ENCODE assay signal across 9 mouse cellular contexts in genomic region chr13:56647597-56648405, GRCm38 (mm10). TPM values are rescaled to one million over a fixed set of nuclear protein-coding genes. Genes with fewer than 3 reads are reported as not detected.
DNase-seq lines count a peak whose midpoint lies in the region; TF ChIP-seq lines count a peak whose summit lies in the region.
"Had no signal": no experiment of that assay in that cellular context is flagged by ENCODE, and none has a peak within 500 bp of the region (broad histone marks: within the 10 kb centered on the region; RNA-seq: fewer than 3 reads in every experiment).

No protein-coding gene starts in this region.

- no peaks in the 10 kb centered on the region for H3K79me2 ChIP-seq in C2C12 (ENCODE audit: control insufficient read depth, insufficient read depth)
- no peaks in the 10 kb centered on the region for H3K79me2 ChIP-seq in heart, adult 2 months (replicated peaks; ENCODE audit: control insufficient read depth, insufficient read depth, low read length)

- no peak overlapping the region for H3K9ac ChIP-seq in heart, adult 2 months (ENCODE audit: low read depth, low read length)

- H3K36me3 ChIP-seq in C2C12 (ENCODE audit: control insufficient read depth, insufficient read depth): no peaks in the 10 kb centered on the region
- no peaks in the 10 kb centered on the region for H3K36me3 ChIP-seq in heart, adult 2 months (ENCODE audit: control insufficient read depth, insufficient read depth, low read length)

- peak overlapping the region; percentile 19 for H3K27ac ChIP-seq in heart, adult 2 months

- intact Hi-C loops in heart, adult 2 months (cut with DNase I): no loop called here

- 43% methylated on average over 10 of the region's 10 CpGs for WGBS in heart, adult 2 months

- H3K4me3 ChIP-seq in C2C12 (ENCODE audit: insufficient read depth, poor library complexity, severe bottlenecking): no peak overlapping the region
- no peak overlapping the region for H3K4me3 ChIP-seq in heart, adult 2 months

- no peaks in the 10 kb centered on the region for H3K79me3 ChIP-seq in C2C12 (ENCODE audit: low read depth)

- H3K4me1 ChIP-seq in heart, adult 2 months (ENCODE audit: control insufficient read depth, insufficient read depth, low read length): peaks cover 10% of the 10 kb centered on the region

- no peaks in the 10 kb centered on the region for H3K27me3 ChIP-seq in C2C12 (ENCODE audit: control insufficient read depth, insufficient read depth, insufficient read length)
- H3K27me3 ChIP-seq in heart, adult 2 months (ENCODE audit: control insufficient read depth, insufficient read depth, low read length): no peaks in the 10 kb centered on the region
- H3K27me3 ChIP-seq: Patski had no signal

- no peak for TF ChIP-seq POLR2A in heart, adult 2 months (IDR thresholded peaks at IDR 0.05; ENCODE audit: insufficient read depth, low read depth, low read length)

- peak; percentile 75; the same call in 1 of the 2 replicates for TF ChIP-seq EP300 in heart, adult 2 months (IDR thresholded peaks at IDR 0.05; ENCODE audit: insufficient read depth, low read depth, low read length)

- peak; percentile 69 for DNase-seq in embryo, embryonic 10.5 days (ENCODE audit: low spot score)
- peak; percentile 66 to 80 for DNase-seq in heart, adult 2 months
- DNase-seq in kidney, adult 8-10 months: peak; percentile 55 to 74
- peak; percentile 45 for DNase-seq in lung, postnatal 14 days
- no peak for DNase-seq in c-Kit-positive CD71-positive TER-119-positive erythroid progenitor cells, embryonic 14.5 days (ENCODE audit: low spot score)
- no peak for DNase-seq in ovary, postnatal 36 days (ENCODE audit: low spot score)
- DNase-seq in cerebellum, adult 9-10 months: no peak

- no peak overlapping the region for H3ac ChIP-seq in C2C12 (ENCODE audit: control insufficient read depth, insufficient read length, low read depth)

- no peak for TF ChIP-seq CTCF in C2C12 (IDR thresholded peaks at IDR 0.05; ENCODE audit: control insufficient read depth, insufficient read depth, insufficient read length)
- TF ChIP-seq CTCF in heart, adult 2 months (IDR thresholded peaks at IDR 0.05): no peak

TF ChIP-seq in C2C12, 6 proteins besides CTCF, POLR2A, EP300 and RAD21:
- TF ChIP-seq CEBPB (IDR thresholded peaks at IDR 0.05; ENCODE audit: low read depth) (peak; percentile 6), MYOG (IDR thresholded peaks at IDR 0.05; ENCODE audit: control insufficient read depth, extremely low read depth, insufficient read length) (no peak)

RNA-seq across cellular contexts. Expression of gene Tgfbi, which starts 38.5 kb away (rescaled TPM):
- 0.48 TPM for polyA plus RNA-seq in C2C12 (2012; fragmentation: generic; extraction: Trizol)
- 10 to 100 TPM; 19.7 to 20.9 TPM for total RNA-seq in heart, adult 2 months (2021)
- polyA plus RNA-seq in heart, adult 2 months (2012; rRNA removed): 22.1 and 22.2 TPM in 2 replicates

RNA-seq across cellular contexts. Expression of gene Smad5, which starts 55.0 kb away (rescaled TPM):
- polyA plus RNA-seq in C2C12 (2012; fragmentation: generic; extraction: Trizol): 12.4 TPM
- total RNA-seq in heart, adult 2 months (2021): 10 to 100 TPM; 29.7 to 30.3 TPM
- polyA plus RNA-seq in heart, adult 2 months (2012; rRNA removed): 19.7 and 37.7 TPM in 2 replicates

Comparison
In these comparisons a context has a peak if more than half of its experiments do, and no peak if none do; other contexts are left out.
1. DNase-seq: peak in embryo, embryonic 10.5 days (single experiment), heart, adult 2 months (2 of 2), kidney, adult 8-10 months (2 of 2) and lung, postnatal 14 days (single experiment); none in c-Kit-positive CD71-positive TER-119-positive erythroid progenitor cells, embryonic 14.5 days (single experiment), ovary, postnatal 36 days (single experiment) and cerebellum, adult 9-10 months (single experiment).
2. RNA of gene Tgfbi, which starts 38.5 kb away (polyA plus RNA-seq): 22.1 to 22.2 TPM in heart, adult 2 months; 0.48 TPM in C2C12 (single experiment); every median in the first group is over 10 times any median in the second.